Mouse (Mus musculus): ENCODE data around the gene Slc38a1. TPM values are rescaled to one million over a fixed set of nuclear protein-coding genes. Genes with fewer than 3 reads are reported as not detected.
A peak's percentile ranks its signal among the peaks of the same experiment; 100 is the strongest.

Slc38a1 gene
- polyA plus RNA-seq, 1 experiment from 2014 or later = 81.9 TPM

DNA sequence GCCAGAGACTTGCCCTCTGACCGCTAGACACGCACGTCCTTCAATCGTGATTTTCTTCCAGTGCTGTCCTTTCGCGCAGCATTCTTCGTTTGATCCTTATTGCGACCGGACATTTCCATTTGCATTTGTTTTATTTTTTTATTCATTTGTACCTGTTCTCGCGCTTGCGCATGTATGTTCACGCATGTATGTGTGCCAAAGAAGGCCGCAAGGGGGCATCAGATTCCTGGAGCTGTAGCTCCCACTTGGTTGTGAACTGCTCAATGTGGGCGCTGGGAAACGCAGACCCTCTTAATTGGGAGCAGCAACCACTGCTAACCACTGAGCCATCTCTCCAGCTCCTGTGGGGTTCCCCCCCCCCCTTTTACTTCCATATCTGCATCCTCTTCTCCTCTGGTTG, 10.3 kb upstream of the Slc38a1 start:
- H3K9me3 ChIP-seq (replicated peaks; ENCODE audit: control insufficient read depth, low read length) = no peaks in the 10 kb centered on the region
- WGBS (ENCODE audit: insufficient replicate concordance) = 93% methylated on average over 16 of the region's 16 CpGs
- no peak overlapping the region for H3K9ac ChIP-seq (ENCODE audit: low read depth, low read length)
- H3K27me3 ChIP-seq (ENCODE audit: control insufficient read depth, insufficient read depth, low read length) = no peaks in the 10 kb centered on the region
- no peak for ATAC-seq (replicated peaks; ENCODE audit: insufficient number of reproducible peaks, low FRiP score, low TSS enrichment)
- H3K4me3 ChIP-seq (ENCODE audit: low read depth, low read length) = no peak overlapping the region
- no peaks in the 10 kb centered on the region for H3K36me3 ChIP-seq (ENCODE audit: control insufficient read depth, insufficient read depth, low read length)
- 0 out of 2 replicates have a peak, but pooled peaks cover 2% of the 10 kb centered on the region for H3K4me1 ChIP-seq (ENCODE audit: control insufficient read depth, insufficient read depth, low read length)
- H3K27ac ChIP-seq (ENCODE audit: low read depth, low read length) = no peak overlapping the region
- H3K4me2 ChIP-seq = no peak overlapping the region

DNA sequence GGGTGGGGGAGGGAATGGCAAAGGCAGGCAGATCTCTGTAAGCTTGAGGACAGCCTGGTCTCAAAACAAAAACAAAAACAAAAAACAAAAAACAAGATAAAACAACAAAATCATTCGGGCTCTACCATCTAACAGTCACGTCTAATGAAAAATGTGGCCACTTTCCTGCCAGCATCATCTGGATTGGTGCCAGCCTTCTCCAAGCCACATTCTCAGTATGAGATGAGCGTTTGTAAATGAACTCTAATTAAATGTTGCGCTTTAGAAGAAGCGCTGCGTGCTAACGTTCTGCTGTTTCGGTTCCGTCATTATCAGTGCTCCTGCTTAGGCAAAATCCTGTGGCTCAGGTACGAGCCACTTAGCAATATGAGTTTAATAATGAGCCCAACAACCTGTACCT, 9.8 kb upstream of the Slc38a1 start:
- WGBS (ENCODE audit: insufficient replicate concordance) = 86% methylated on average over 10 of the region's 10 CpGs
- no peaks in the 10 kb centered on the region for H3K36me3 ChIP-seq (ENCODE audit: control insufficient read depth, insufficient read depth, low read length)
- no peak overlapping the region for H3K9ac ChIP-seq (ENCODE audit: low read depth, low read length)
- H3K4me3 ChIP-seq (ENCODE audit: low read depth, low read length) = no peak overlapping the region
- H3K27ac ChIP-seq (ENCODE audit: low read depth, low read length) = no peak overlapping the region
- no peak overlapping the region for H3K4me2 ChIP-seq
- no peaks in the 10 kb centered on the region for H3K9me3 ChIP-seq (replicated peaks; ENCODE audit: control insufficient read depth, low read length)
- no peak for ATAC-seq (replicated peaks; ENCODE audit: insufficient number of reproducible peaks, low FRiP score, low TSS enrichment)
- H3K27me3 ChIP-seq (ENCODE audit: control insufficient read depth, insufficient read depth, low read length) = no peaks in the 10 kb centered on the region
- H3K4me1 ChIP-seq (ENCODE audit: control insufficient read depth, insufficient read depth, low read length) = 0 out of 2 replicates have a peak, but pooled peaks cover 2% of the 10 kb centered on the region

DNA sequence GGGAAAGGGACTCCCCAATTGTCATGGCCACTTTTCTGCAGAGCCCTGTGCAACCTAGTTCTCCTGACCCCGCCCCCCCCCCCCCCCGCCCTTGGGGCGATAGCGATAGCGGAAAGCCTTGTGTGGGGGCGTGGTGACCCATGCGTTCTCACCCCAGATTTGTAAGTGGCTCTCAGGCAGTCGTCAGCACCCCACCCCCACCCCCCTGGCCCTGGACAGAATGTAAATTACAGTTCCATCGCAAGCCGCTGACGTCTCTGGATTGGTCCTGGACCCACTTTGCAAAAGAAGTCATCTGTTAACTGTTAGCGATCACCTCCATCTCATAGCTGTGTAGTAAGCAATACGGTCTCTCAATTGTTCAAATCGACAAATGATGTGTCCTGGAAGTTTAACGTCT, 4.7 kb upstream of the Slc38a1 start:
- H3K27ac ChIP-seq (ENCODE audit: low read depth, low read length) = no peak overlapping the region
- H3K9ac ChIP-seq (ENCODE audit: low read depth, low read length) = no peak overlapping the region
- H3K4me3 ChIP-seq (ENCODE audit: low read depth, low read length) = no peak overlapping the region
- WGBS (ENCODE audit: insufficient replicate concordance) = 23% methylated on average over 15 of the region's 15 CpGs
- no peak for ATAC-seq (replicated peaks; ENCODE audit: insufficient number of reproducible peaks, low FRiP score, low TSS enrichment)
- H3K4me1 ChIP-seq (ENCODE audit: control insufficient read depth, insufficient read depth, low read length) = peaks cover 2% of the 10 kb centered on the region; the same call in 1 of the 2 replicates
- no peaks in the 10 kb centered on the region for H3K36me3 ChIP-seq (ENCODE audit: control insufficient read depth, insufficient read depth, low read length)
- no peaks in the 10 kb centered on the region for H3K9me3 ChIP-seq (replicated peaks; ENCODE audit: control insufficient read depth, low read length)
- peak overlapping the region; percentile 45 for H3K4me2 ChIP-seq
- no peaks in the 10 kb centered on the region for H3K27me3 ChIP-seq (ENCODE audit: control insufficient read depth, insufficient read depth, low read length)

DNA sequence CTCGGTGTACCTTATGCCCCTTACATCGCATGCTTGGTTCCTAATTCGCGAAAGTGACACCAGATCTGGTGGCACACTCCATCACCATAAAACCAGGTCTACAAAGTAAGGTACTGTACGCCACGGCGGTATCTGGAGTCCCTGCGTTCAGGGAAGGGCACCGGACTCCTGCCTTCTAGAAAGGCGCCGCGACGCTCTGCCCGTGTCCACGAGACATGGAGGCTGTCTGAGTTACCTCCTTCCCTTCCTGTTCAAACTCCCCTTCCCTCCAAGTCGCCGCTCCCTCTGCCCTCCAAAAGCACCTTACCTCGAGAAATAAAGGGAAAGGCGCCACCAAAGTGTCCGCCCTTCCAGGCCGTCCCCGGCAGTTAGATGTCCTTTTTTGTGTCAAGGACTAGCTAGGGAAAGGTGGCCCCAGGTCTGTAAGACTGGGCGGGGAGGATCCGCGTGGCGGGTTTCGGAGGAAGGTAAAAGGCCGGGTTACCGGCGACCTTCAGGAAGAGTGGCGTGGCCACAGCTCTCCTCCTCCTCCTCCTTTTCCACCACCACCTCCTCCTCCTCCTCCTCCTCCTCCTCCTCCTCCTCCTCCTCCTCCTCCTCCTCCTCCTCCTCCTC, 785 bp downstream of the Slc38a1 start:
- peak overlapping the region; percentile 80 for H3K4me2 ChIP-seq
- H3K9me3 ChIP-seq (replicated peaks; ENCODE audit: control insufficient read depth, low read length) = no peaks in the 10 kb centered on the region
- H3K9ac ChIP-seq (ENCODE audit: low read depth, low read length) = peak overlapping the region; percentile 98
- peaks cover 19% of the 10 kb centered on the region for H3K4me1 ChIP-seq (ENCODE audit: control insufficient read depth, insufficient read depth, low read length)
- peak overlapping the region; percentile 99 for H3K27ac ChIP-seq (ENCODE audit: low read depth, low read length)
- H3K27me3 ChIP-seq (ENCODE audit: control insufficient read depth, insufficient read depth, low read length) = no peaks in the 10 kb centered on the region
- H3K4me3 ChIP-seq (ENCODE audit: low read depth, low read length) = peak overlapping the region; percentile 67
- ATAC-seq (replicated peaks; ENCODE audit: insufficient number of reproducible peaks, low FRiP score, low TSS enrichment) = peak; percentile 1; the same call in 1 of the 2 replicates
- under 1% methylated on average over 31 of the region's 31 CpGs for WGBS (ENCODE audit: insufficient replicate concordance)
- no peaks in the 10 kb centered on the region for H3K36me3 ChIP-seq (ENCODE audit: control insufficient read depth, insufficient read depth, low read length)

DNA sequence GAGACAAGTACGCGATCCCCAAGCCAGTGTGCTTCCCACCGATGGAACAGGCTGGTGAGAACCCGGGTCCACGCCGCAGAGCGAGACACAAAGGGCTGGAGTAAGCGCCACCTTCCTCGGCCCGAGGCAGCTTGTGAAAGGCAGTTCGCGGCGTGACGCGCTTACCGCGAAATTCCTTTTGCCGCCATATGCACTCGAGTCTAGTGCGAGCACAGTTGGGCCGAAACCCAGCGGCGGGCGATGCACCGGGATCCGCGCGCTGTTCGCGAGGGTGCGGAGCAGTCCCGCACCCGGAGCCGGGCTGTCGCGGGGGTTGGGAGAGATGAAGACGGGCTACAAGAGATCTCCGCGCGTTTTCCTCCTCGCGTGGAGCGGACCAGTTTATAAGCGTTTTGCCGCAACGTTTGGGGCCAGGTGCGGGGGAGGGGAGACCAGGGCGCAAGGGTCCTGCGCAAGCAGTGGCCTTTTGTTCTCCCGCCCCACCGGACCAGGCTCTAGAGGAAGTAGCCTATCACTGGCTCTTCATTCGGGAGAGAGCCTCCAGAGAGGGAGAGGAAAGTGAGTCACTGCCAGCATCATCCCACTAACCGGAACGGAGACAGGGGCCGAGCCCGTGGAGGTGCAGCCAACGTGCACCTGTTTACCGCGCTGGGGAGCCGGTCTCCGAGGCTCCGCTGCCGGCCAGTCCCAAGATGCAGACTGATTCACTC, 1.4 kb downstream of the Slc38a1 start:
- under 1% methylated on average over 63 of the region's 63 CpGs for WGBS (ENCODE audit: insufficient replicate concordance)
- H3K27ac ChIP-seq (ENCODE audit: low read depth, low read length) = peak overlapping the region; percentile 99
- peak overlapping the region; percentile 67 for H3K4me3 ChIP-seq (ENCODE audit: low read depth, low read length)
- H3K4me1 ChIP-seq (ENCODE audit: control insufficient read depth, insufficient read depth, low read length) = peaks cover 16% of the 10 kb centered on the region
- H3K36me3 ChIP-seq (ENCODE audit: control insufficient read depth, insufficient read depth, low read length) = 0 out of 2 replicates have a peak, but pooled peaks cover under 1% of the 10 kb centered on the region
- H3K27me3 ChIP-seq (ENCODE audit: control insufficient read depth, insufficient read depth, low read length) = no peaks in the 10 kb centered on the region
- peak overlapping the region; percentile 98 for H3K9ac ChIP-seq (ENCODE audit: low read depth, low read length)
- no peaks in the 10 kb centered on the region for H3K9me3 ChIP-seq (replicated peaks; ENCODE audit: control insufficient read depth, low read length)
- peak overlapping the region; percentile 80 for H3K4me2 ChIP-seq
- peak; percentile 62 for ATAC-seq (replicated peaks; ENCODE audit: insufficient number of reproducible peaks, low FRiP score, low TSS enrichment)

DNA sequence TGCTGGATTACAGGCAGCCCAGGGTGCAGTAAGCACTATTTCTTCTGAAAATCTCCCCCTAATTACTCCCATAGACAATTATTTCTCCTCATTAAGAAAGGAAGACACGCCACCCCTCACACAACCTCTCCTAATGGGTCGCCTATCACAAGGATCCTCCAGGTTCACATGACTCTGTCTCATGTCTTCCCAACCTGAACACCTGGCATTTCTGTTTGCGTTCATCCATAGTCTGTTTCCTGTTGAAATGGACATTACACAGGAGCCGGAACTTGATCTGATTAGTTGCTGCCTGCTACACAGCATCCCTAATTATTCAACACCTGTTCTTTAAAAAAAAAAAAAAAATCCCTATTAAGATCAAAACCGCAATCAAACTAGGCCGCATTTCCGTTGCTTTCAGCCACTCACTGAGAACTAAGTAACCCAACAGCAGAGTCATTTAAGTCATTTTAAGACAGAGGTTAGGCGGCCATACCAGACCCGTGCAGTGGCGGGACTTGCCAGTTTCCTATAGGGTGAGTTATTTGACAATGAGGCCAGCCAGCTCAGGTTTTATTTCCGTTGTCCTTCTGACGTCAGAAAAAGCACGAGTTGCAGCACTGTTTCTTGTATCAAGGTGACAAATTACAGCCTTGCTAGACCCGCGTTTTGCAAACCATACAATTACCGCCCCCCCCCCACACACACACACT, 2.3 kb downstream of the Slc38a1 start:
- Histone ChIP-seq H3K9me3 (replicated peaks; ENCODE audit: control insufficient read depth, low read length) (no peaks in the 10 kb centered on the region), H3K27me3 (ENCODE audit: control insufficient read depth, insufficient read depth, low read length) (no peaks in the 10 kb centered on the region), H3K4me2 (peak overlapping the region; percentile 80), H3K27ac (ENCODE audit: low read depth, low read length) (peak overlapping the region; percentile 99), H3K9ac (ENCODE audit: low read depth, low read length) (peak overlapping the region; percentile 98), H3K4me3 (ENCODE audit: low read depth, low read length) (peak overlapping the region; percentile 67), H3K4me1 (ENCODE audit: control insufficient read depth, insufficient read depth, low read length) (peaks cover 18% of the 10 kb centered on the region), H3K36me3 (ENCODE audit: control insufficient read depth, insufficient read depth, low read length) (peaks cover 7% of the 10 kb centered on the region; the same call in 1 of the 2 replicates)
- ATAC-seq (replicated peaks; ENCODE audit: insufficient number of reproducible peaks, low FRiP score, low TSS enrichment) = no peak
- WGBS (ENCODE audit: insufficient replicate concordance) = 12% methylated on average over 16 of the region's 16 CpGs

DNA sequence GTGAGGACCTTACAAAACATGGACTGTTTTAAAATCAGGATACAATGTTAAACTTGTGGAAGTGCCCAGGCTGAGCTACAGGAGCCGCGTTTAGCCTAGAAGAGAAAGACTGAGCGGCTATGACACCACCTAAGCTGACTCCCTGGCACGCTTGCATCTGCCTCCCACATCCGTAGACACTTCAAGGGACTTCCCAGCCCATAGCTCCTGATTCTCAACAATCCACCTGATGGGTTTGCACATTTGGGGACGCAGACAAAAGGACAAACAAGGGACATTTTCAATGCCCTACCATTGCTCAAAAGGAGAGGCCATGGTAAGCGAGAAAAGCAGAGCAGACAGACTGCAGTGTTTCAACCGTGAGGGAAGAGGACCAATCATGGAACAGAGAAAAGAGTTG, 3.1 kb downstream of the Slc38a1 start:
- H3K4me2 ChIP-seq = peak overlapping the region; percentile 80
- 0 out of 2 replicates have a peak overlapping the region, but pooled peaks have one; percentile 28 for H3K9ac ChIP-seq (ENCODE audit: low read depth, low read length)
- no peaks in the 10 kb centered on the region for H3K27me3 ChIP-seq (ENCODE audit: control insufficient read depth, insufficient read depth, low read length)
- H3K27ac ChIP-seq (ENCODE audit: low read depth, low read length) = peak overlapping the region; percentile 29; the same call in 1 of the 2 replicates
- ATAC-seq (replicated peaks; ENCODE audit: insufficient number of reproducible peaks, low FRiP score, low TSS enrichment) = no peak
- no peaks in the 10 kb centered on the region for H3K9me3 ChIP-seq (replicated peaks; ENCODE audit: control insufficient read depth, low read length)
- H3K4me3 ChIP-seq (ENCODE audit: low read depth, low read length) = peak overlapping the region; percentile 67; the same call in 1 of the 2 replicates
- peaks cover 23% of the 10 kb centered on the region for H3K4me1 ChIP-seq (ENCODE audit: control insufficient read depth, insufficient read depth, low read length)
- peaks cover 7% of the 10 kb centered on the region; the same call in 1 of the 2 replicates for H3K36me3 ChIP-seq (ENCODE audit: control insufficient read depth, insufficient read depth, low read length)
- WGBS (ENCODE audit: insufficient replicate concordance) = 71% methylated on average over 8 of the region's 8 CpGs

DNA sequence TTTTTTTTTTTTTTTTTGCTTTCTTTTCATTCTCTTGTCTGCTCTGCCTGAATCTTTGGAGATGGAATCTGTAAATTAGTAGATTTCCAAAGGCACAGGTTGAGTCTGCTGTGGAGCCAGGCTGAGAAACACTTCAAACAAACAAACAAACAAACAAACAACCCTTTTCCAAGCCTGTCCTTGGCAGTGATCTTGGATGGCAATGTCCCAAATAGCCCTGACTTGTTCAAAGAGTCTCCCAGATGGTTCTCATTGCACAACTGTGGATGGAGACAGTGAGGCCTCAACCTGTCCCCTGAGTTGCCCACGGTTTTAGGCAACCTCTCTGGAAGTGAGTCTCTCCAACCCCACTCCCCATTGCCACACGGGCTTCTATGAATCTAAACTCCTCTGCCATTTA, 4.1 kb downstream of the Slc38a1 start:
- WGBS (ENCODE audit: insufficient replicate concordance) = 77% methylated on average over 2 of the region's 2 CpGs
- Histone ChIP-seq H3K36me3 (ENCODE audit: control insufficient read depth, insufficient read depth, low read length) (peaks cover 11% of the 10 kb centered on the region; the same call in 1 of the 2 replicates), H3K9me3 (replicated peaks; ENCODE audit: control insufficient read depth, low read length) (no peaks in the 10 kb centered on the region), H3K9ac (ENCODE audit: low read depth, low read length) (no peak overlapping the region), H3K4me3 (ENCODE audit: low read depth, low read length) (no peak overlapping the region), H3K27ac (ENCODE audit: low read depth, low read length) (no peak overlapping the region), H3K4me2 (no peak overlapping the region; the same call in 1 of the 2 replicates), H3K4me1 (ENCODE audit: control insufficient read depth, insufficient read depth, low read length) (peaks cover 23% of the 10 kb centered on the region), H3K27me3 (ENCODE audit: control insufficient read depth, insufficient read depth, low read length) (no peaks in the 10 kb centered on the region)
- ATAC-seq (replicated peaks; ENCODE audit: insufficient number of reproducible peaks, low FRiP score, low TSS enrichment) = no peak

All from heart, embryonic 11.5 days (tissue).